Mouse (Mus musculus): ENCODE measurements at regions not wholly inside any gene's neighbourhood (a gene's known extent, or its start where the extent isn't known, plus 50 kb on each side); places are given as distances from the start of the nearest gene placed in this dataset.

DNA sequence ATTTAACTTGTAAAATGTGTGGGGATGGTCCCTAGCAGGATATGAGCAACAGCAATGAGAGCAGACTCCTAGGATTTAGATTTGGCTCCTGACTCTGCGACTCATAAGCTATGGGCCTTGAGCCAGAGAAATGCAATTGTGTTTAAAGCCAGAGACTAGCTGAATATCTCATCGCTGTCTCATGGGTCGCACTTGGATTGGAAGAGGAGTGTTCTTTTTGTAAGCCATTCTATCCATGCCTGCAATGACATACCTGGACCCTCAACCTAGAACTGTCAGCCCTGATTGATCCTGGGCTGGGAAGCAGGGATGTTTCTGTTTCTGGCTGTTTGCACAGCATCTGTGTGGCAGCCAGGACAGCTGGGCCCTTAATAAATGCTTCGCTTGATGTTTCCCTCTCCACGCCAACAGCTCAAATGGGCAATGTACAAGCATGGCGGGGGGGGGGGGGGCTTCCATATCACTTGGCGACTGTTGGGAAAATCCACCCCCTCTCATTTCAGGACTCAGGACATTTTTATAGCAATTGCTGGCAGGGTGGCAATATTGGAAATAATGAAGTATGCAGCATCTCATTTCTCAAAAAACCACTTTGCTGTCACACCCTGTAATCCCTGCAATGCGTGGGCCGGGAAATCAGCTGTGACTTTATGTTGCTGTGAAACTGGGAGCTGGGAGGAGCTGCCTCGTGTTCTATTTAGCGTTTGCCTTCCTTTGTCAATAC is 338.0 kb downstream of the Hs3st1 start:
- H3K4me2 ChIP-seq (replicated peaks) = no peak overlapping the region; the same call in 1 of the 2 replicates
- no peaks in the 10 kb centered on the region for H3K9me3 ChIP-seq
- ATAC-seq (ENCODE audit: low FRiP score, low read depth) = peak; percentile 67
- H3K4me3 ChIP-seq = no peak overlapping the region
- H3K27me3 ChIP-seq (replicated peaks) = no peaks in the 10 kb centered on the region
- 43% methylated on average over 11 of the region's 11 CpGs for WGBS
- peaks cover 12% of the 10 kb centered on the region; the same call in 1 of the 2 replicates for H3K4me1 ChIP-seq
- H3K27ac ChIP-seq = no peak overlapping the region
- H3K36me3 ChIP-seq = no peaks in the 10 kb centered on the region
- H3K9ac ChIP-seq = no peak overlapping the region

- ATAC-seq (ENCODE audit: low FRiP score, low read depth) = peak; percentile 72
- Histone ChIP-seq H3K27ac (no peak overlapping the region), H3K27me3 (replicated peaks) (no peaks in the 10 kb centered on the region), H3K4me2 (replicated peaks) (no peak overlapping the region), H3K9ac (no peak overlapping the region), H3K4me1 (peaks cover 12% of the 10 kb centered on the region; the same call in 1 of the 2 replicates), H3K36me3 (no peaks in the 10 kb centered on the region), H3K4me3 (no peak overlapping the region), H3K9me3 (no peaks in the 10 kb centered on the region)
- 23% methylated on average over 2 of the region's 2 CpGs for WGBS
These were observed 338.7 kb downstream of the Hs3st1 start for GRCm38 (mm10) chr5:39416597-39417023.

- ATAC-seq (ENCODE audit: low FRiP score, low read depth) = no peak
- H3K27ac ChIP-seq = no peak overlapping the region
- peaks cover 12% of the 10 kb centered on the region; the same call in 1 of the 2 replicates for H3K4me1 ChIP-seq
- H3K4me3 ChIP-seq = no peak overlapping the region
- H3K27me3 ChIP-seq (replicated peaks) = no peaks in the 10 kb centered on the region
- H3K4me2 ChIP-seq (replicated peaks) = no peak overlapping the region
- no peaks in the 10 kb centered on the region for H3K36me3 ChIP-seq
- WGBS = 71% methylated on average over 5 of the region's 5 CpGs
- H3K9ac ChIP-seq = no peak overlapping the region
- H3K9me3 ChIP-seq = no peaks in the 10 kb centered on the region
These were observed 342.5 kb downstream of the Hs3st1 start for GRCm38 (mm10) chr5:39412756-39413155.

- no peak for ATAC-seq (ENCODE audit: low FRiP score, low read depth)
- no peak overlapping the region for H3K4me2 ChIP-seq (replicated peaks)
- H3K4me3 ChIP-seq = no peak overlapping the region
- no peak overlapping the region for H3K9ac ChIP-seq
- no peaks in the 10 kb centered on the region for H3K27me3 ChIP-seq (replicated peaks)
- H3K36me3 ChIP-seq = no peaks in the 10 kb centered on the region
- H3K9me3 ChIP-seq = no peaks in the 10 kb centered on the region
- H3K27ac ChIP-seq = no peak overlapping the region
- H3K4me1 ChIP-seq = no peaks in the 10 kb centered on the region
These were observed 364.8 kb downstream of the Hs3st1 start for GRCm38 (mm10) chr5:39390391-39390987.

DNA sequence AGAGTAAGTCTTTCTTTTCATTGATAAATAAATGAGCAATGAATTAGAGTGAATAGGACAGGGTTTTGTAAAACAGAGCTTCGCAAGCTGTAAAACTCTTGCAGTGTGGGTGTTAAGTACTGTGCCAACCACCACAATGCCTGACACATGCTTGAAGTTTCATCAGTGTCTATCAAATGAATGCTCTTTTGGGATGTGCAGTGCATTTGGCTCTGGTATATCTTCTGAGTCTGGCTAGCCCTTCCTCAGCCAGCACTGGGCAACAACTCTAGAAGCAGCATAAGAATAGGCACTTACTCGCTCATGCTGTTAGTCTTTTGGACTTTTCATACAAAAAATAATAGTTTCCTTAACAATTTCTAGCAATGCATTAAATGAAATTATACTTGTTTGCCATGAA is 370.9 kb downstream of the Hs3st1 start:
- ATAC-seq (ENCODE audit: low FRiP score, low read depth) = no peak
- no peaks in the 10 kb centered on the region for H3K4me1 ChIP-seq
- H3K4me2 ChIP-seq (replicated peaks) = no peak overlapping the region
- WGBS = 90% methylated on average over 2 of the region's 2 CpGs
- no peak overlapping the region for H3K9ac ChIP-seq
- H3K27ac ChIP-seq = no peak overlapping the region
- no peaks in the 10 kb centered on the region for H3K9me3 ChIP-seq
- no peaks in the 10 kb centered on the region for H3K36me3 ChIP-seq
- H3K4me3 ChIP-seq = no peak overlapping the region
- no peaks in the 10 kb centered on the region for H3K27me3 ChIP-seq (replicated peaks)

- no peak overlapping the region for H3K9ac ChIP-seq
- no peaks in the 10 kb centered on the region for H3K36me3 ChIP-seq
- WGBS = 89% methylated on average over 3 of the region's 3 CpGs
- no peak overlapping the region for H3K4me3 ChIP-seq
- H3K9me3 ChIP-seq = no peaks in the 10 kb centered on the region
- H3K27ac ChIP-seq = no peak overlapping the region
- no peaks in the 10 kb centered on the region for H3K27me3 ChIP-seq (replicated peaks)
- no peaks in the 10 kb centered on the region for H3K4me1 ChIP-seq
- H3K4me2 ChIP-seq (replicated peaks) = no peak overlapping the region
- ATAC-seq (ENCODE audit: low FRiP score, low read depth) = no peak
These were observed 381.1 kb downstream of the Hs3st1 start for GRCm38 (mm10) chr5:39374199-39374598.

DNA sequence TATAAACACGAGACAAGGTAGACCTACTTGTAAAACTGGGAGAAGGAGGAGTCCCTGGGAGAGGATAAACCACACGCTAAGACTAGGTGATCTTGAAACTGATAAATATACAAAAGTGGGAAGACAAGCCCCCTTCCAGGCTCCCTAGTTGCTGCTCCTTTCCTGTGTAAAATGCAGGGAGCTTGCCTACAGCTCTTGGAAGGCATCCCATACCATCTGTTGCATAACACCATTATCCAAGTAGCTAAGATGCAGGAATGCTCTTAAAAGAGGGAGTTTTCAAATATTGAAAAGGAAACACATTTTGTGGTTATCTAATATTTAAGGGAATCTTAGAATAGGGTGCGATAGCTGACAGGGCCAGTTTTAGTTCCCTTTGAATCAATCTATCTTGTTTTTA is 406.6 kb downstream of the Hs3st1 start:
- Histone ChIP-seq H3K27ac (no peak overlapping the region), H3K9ac (no peak overlapping the region), H3K36me3 (no peaks in the 10 kb centered on the region), H3K4me3 (no peak overlapping the region), H3K9me3 (no peaks in the 10 kb centered on the region), H3K4me1 (no peaks in the 10 kb centered on the region), H3K27me3 (replicated peaks) (no peaks in the 10 kb centered on the region), H3K4me2 (replicated peaks) (no peak overlapping the region)
- ATAC-seq (ENCODE audit: low FRiP score, low read depth) = no peak
- WGBS = 86% methylated on average over 3 of the region's 3 CpGs

DNA sequence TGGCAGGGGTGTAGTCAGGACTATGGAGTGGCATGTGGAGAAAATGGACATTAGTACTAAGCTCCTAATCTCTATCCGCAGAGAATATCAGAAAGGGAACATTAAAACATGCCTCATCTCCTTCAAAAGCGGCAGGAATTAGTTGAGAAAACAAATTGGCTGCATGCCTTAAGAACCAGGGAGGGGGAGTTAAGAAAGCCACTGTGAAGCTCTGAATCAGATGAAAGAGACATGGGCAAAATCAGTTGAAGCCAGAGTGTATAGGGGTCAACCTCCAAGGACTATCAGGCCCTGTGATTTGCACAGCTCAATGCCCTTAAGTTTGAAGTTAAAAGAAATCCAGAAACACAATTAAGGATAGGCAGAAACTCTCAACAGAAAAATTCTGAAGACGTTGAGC is 408.3 kb downstream of the Hs3st1 start:
- Histone ChIP-seq H3K4me2 (replicated peaks) (no peak overlapping the region), H3K36me3 (no peaks in the 10 kb centered on the region), H3K9ac (no peak overlapping the region), H3K4me3 (no peak overlapping the region), H3K27me3 (replicated peaks) (no peaks in the 10 kb centered on the region), H3K4me1 (no peaks in the 10 kb centered on the region), H3K9me3 (no peaks in the 10 kb centered on the region), H3K27ac (no peak overlapping the region)
- 81% methylated on average over 3 of the region's 3 CpGs for WGBS
- no peak for ATAC-seq (ENCODE audit: low FRiP score, low read depth)

DNA sequence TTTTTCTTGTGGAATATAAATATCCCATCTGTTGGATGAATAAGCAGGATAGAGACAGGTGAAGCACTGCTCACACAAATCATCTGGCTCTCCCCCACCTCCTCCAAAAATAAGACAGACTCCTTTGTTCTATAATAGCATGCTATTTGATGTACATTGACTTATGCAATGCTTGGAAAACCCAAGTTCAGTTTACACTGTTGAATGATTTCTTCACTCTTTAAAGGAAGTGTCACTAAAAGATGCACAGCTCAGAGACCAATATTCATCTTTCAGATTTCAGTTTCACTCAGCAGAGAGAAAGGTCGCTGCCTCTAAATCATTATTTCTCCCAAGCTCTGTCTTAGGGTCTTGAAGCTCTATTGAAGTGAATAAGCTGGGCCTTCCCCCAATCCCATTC is 417.4 kb downstream of the Hs3st1 start:
- WGBS = 77% methylated on average over 1 of the region's 1 CpGs
- no peak overlapping the region for H3K4me2 ChIP-seq (replicated peaks)
- no peaks in the 10 kb centered on the region for H3K27me3 ChIP-seq (replicated peaks)
- no peaks in the 10 kb centered on the region for H3K9me3 ChIP-seq
- no peak overlapping the region for H3K9ac ChIP-seq
- no peaks in the 10 kb centered on the region for H3K36me3 ChIP-seq
- no peak overlapping the region for H3K4me3 ChIP-seq
- no peak overlapping the region for H3K27ac ChIP-seq
- no peak for ATAC-seq (ENCODE audit: low FRiP score, low read depth)
- no peaks in the 10 kb centered on the region for H3K4me1 ChIP-seq

DNA sequence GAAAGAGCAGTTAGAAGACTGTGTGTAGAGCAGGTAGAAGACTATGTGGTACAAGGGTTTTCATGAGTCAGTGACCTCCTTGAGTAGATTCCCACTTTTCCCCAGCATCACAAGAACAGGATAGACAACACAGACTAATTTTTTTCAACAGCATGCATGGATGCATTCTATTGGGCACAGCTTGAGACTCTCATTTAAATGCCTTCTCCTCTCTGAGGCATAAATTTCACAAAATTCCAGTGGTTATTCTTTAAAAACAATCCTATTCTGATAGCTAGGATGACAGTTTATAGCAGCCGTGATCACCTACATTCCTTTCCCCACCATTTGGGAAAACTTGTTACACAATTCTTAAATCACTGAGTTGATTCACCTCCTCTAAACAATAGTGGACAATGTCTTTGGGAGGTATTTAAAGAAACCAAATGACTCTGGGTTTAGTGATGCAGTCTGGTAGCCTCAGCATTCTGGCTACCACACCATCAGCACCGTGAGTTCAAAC is 418.7 kb downstream of the Hs3st1 start:
- H3K4me2 ChIP-seq (replicated peaks) = no peak overlapping the region
- H3K4me3 ChIP-seq = no peak overlapping the region
- no peak for ATAC-seq (ENCODE audit: low FRiP score, low read depth)
- H3K27ac ChIP-seq = no peak overlapping the region
- no peaks in the 10 kb centered on the region for H3K4me1 ChIP-seq
- H3K9ac ChIP-seq = no peak overlapping the region
- 94% methylated on average over 2 of the region's 2 CpGs for WGBS
- H3K36me3 ChIP-seq = no peaks in the 10 kb centered on the region
- H3K9me3 ChIP-seq = no peaks in the 10 kb centered on the region
- no peaks in the 10 kb centered on the region for H3K27me3 ChIP-seq (replicated peaks)

- 77% methylated on average over 2 of the region's 2 CpGs for WGBS
These were observed 420.0 kb downstream of the Hs3st1 start for GRCm38 (mm10) chr5:39335321-39335720.

DNA sequence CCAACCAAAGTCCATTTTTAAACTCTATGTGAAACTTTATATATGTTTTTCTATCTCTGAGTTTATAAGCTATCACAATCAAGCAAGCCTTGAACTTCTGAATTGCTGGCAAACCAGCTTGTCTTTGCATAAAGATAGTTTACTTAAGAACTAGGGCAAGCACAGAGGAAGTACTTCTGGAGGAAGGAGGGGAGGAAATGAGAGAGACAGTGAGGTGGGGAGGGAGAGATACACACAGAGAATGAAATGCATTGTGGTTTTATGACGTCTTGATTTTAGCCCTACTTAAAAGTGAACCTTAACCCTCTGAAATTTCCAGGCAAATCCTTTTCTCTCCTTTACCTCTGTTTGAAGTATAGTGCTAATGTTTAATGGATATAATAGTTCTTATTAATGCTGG is 421.0 kb downstream of the Hs3st1 start:
- ATAC-seq (ENCODE audit: low FRiP score, low read depth) = no peak
- H3K9ac ChIP-seq = no peak overlapping the region
- no peaks in the 10 kb centered on the region for H3K4me1 ChIP-seq
- H3K27me3 ChIP-seq (replicated peaks) = no peaks in the 10 kb centered on the region
- no peak overlapping the region for H3K4me2 ChIP-seq (replicated peaks)
- no peak overlapping the region for H3K27ac ChIP-seq
- no peaks in the 10 kb centered on the region for H3K36me3 ChIP-seq
- no peak overlapping the region for H3K4me3 ChIP-seq
- no peaks in the 10 kb centered on the region for H3K9me3 ChIP-seq
- 76% methylated on average over 1 of the region's 1 CpGs for WGBS

More at GRCm38 (mm10) chr5:39335321-39335720, 420.0 kb downstream of the Hs3st1 start:
- Histone ChIP-seq H3K4me3 (no peak overlapping the region), H3K27ac (no peak overlapping the region), H3K27me3 (replicated peaks) (no peaks in the 10 kb centered on the region), H3K36me3 (no peaks in the 10 kb centered on the region), H3K9ac (no peak overlapping the region), H3K9me3 (no peaks in the 10 kb centered on the region), H3K4me1 (no peaks in the 10 kb centered on the region), H3K4me2 (replicated peaks) (no peak overlapping the region)
- ATAC-seq (ENCODE audit: low FRiP score, low read depth) = no peak

DNA sequence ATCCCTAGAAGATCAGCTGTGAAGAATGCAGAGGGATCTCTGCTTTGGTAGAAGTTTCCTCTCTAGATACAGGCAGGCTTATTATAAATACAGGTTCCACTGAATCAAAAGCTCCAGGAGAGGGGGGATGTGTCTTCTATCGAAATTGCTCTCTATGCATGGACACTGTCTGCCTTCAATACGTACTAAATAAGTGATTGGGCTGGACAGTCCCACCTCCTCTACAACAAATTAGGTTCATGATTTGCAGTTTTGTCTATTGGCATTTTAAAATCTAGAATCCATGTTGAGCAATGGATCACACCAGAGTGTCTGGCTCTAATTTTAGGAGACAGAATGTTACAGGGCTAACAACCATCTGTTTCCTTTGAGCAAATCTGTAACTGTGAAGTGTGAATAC is 429.9 kb downstream of the Hs3st1 start:
- Histone ChIP-seq H3K36me3 (no peaks in the 10 kb centered on the region), H3K9ac (no peak overlapping the region), H3K27me3 (replicated peaks) (no peaks in the 10 kb centered on the region), H3K4me2 (replicated peaks) (no peak overlapping the region), H3K27ac (no peak overlapping the region), H3K9me3 (no peaks in the 10 kb centered on the region), H3K4me3 (no peak overlapping the region), H3K4me1 (no peaks in the 10 kb centered on the region)
- WGBS = 82% methylated on average over 2 of the region's 2 CpGs
- ATAC-seq (ENCODE audit: low FRiP score, low read depth) = no peak
